Mouse (Mus musculus) monocyte, adult 2 months (primary cell): Measurements from ENCODE around the gene Rgs6.

Source experiments
- DNase-seq, 2 experiments: peaks; one replicate each; pipeline ENCODE4 v3.0.0; 2022; ENCODE audit warnings: low spot score in 2 of 2, low read depth in 1 of 2

Gene Rgs6

GRCm38 (mm10) chr12:82588017-82588416, at the start of gene Rgs6:
Rgs6 (plus strand) TSS chr12:82588292.
- DNase-seq: no peak

GRCm38 (mm10) chr12:82547127-82547526, 41.0 kb upstream of the Rgs6 start:
- DNase-seq: no peak

GRCm38 (mm10) chr12:82549228-82549627, 38.9 kb upstream of the Rgs6 start:
- DNase-seq: no peak

- DNase-seq: no peak
These were observed 38.0 kb upstream of the Rgs6 start for GRCm38 (mm10) chr12:82550076-82550475.

- DNase-seq: no peak
These were observed 35.7 kb upstream of the Rgs6 start for GRCm38 (mm10) chr12:82552376-82552775.

GRCm38 (mm10) chr12:82562916-82563315, 25.2 kb upstream of the Rgs6 start:
- DNase-seq: no peak

- DNase-seq: no peak
These were observed 19.7 kb upstream of the Rgs6 start for GRCm38 (mm10) chr12:82568370-82568769.

GRCm38 (mm10) chr12:82572706-82573105, 15.4 kb upstream of the Rgs6 start:
- DNase-seq: no peak

- DNase-seq: no peak
These were observed 1.5 kb upstream of the Rgs6 start for GRCm38 (mm10) chr12:82586592-82586991.

- no peak for DNase-seq
These were observed 670 bp upstream of the Rgs6 start for GRCm38 (mm10) chr12:82587348-82587895.

- no peak for DNase-seq
These were observed 946 bp downstream of the Rgs6 start for GRCm38 (mm10) chr12:82588846-82589630.

GRCm38 (mm10) chr12:82599011-82599410, 10.9 kb downstream of the Rgs6 start:
- no peak for DNase-seq

- no peak for DNase-seq
These were observed 12.3 kb downstream of the Rgs6 start for GRCm38 (mm10) chr12:82600406-82600805.

GRCm38 (mm10) chr12:82602823-82603222, 14.7 kb downstream of the Rgs6 start:
- no peak for DNase-seq

GRCm38 (mm10) chr12:82603308-82603707, 15.2 kb downstream of the Rgs6 start:
- DNase-seq: no peak

- no peak for DNase-seq
These were observed 15.9 kb downstream of the Rgs6 start for GRCm38 (mm10) chr12:82603979-82604378.

- no peak for DNase-seq
These were observed 24.9 kb downstream of the Rgs6 start for GRCm38 (mm10) chr12:82612769-82613660.

GRCm38 (mm10) chr12:82616486-82616812, 28.4 kb downstream of the Rgs6 start:
- DNase-seq: no peak

GRCm38 (mm10) chr12:82616813-82617681, 29.0 kb downstream of the Rgs6 start:
- no peak for DNase-seq

GRCm38 (mm10) chr12:82617682-82618370, 29.7 kb downstream of the Rgs6 start:
- no peak for DNase-seq
